Mouse (Mus musculus) myocyte (in vitro differentiated cells): ENCODE data around the gene Gpc6. TPM values are rescaled to one million over a fixed set of nuclear protein-coding genes. Genes with fewer than 3 reads are reported as not detected.
A peak's percentile ranks its signal among the peaks of the same experiment; 100 is the strongest.

Experiments
- H3K27me3 ChIP-seq: one replicate; pipeline ENCODE4 v1.6.1; 2011; ENCODE audit not compliant: control insufficient read depth, insufficient read depth, insufficient read length
- H3K36me3 ChIP-seq: one replicate; pipeline ENCODE4 v1.6.1; 2011; ENCODE audit not compliant: control insufficient read depth, insufficient read depth
- H3K4me2 ChIP-seq: one replicate; pipeline ENCODE4 v1.6.1; 2011; ENCODE audit warnings: low read depth, control low read depth
- H3K4me3 ChIP-seq: one replicate; pipeline ENCODE4 v1.5.1; 2011; ENCODE audit warnings: mild to moderate bottlenecking, control low read depth, moderate library complexity
- H3K79me2 ChIP-seq: one replicate; pipeline ENCODE4 v1.6.1; 2011; ENCODE audit not compliant: control insufficient read depth, insufficient read depth
- H3ac ChIP-seq: one replicate; pipeline ENCODE4 v1.6.1; 2011; ENCODE audit not compliant: control insufficient read depth, insufficient read length
- CEBPB ChIP-seq: IDR thresholded peaks from 2 replicates; pipeline ENCODE4 v1.6.1; 2011; ENCODE audit warnings: mild to moderate bottlenecking, moderate library complexity; ENCODE audit not compliant: poor library complexity, insufficient read depth, severe bottlenecking
- E2F4 ChIP-seq: IDR thresholded peaks from one replicate; pipeline ENCODE4 v1.6.1; 2011; ENCODE audit warnings: mild to moderate bottlenecking, control low read depth, moderate library complexity; ENCODE audit not compliant: insufficient read depth
- MAX ChIP-seq: IDR thresholded peaks from one replicate; pipeline ENCODE4 v1.6.1; 2011; ENCODE audit warnings: low read depth, mild to moderate bottlenecking, control low read depth
- MYOD1 ChIP-seq, 3 experiments: IDR thresholded peaks; one replicate each; pipeline ENCODE4 v1.6.1; 2011; ENCODE audit warnings: control low read depth in 2 of 3, low read depth in 2 of 3, mild to moderate bottlenecking in 2 of 3, moderate library complexity in 1 of 3; ENCODE audit not compliant: insufficient read length in 2 of 3, control insufficient read depth in 1 of 3
- MYOG ChIP-seq, 3 experiments: IDR thresholded peaks; one replicate each; pipeline ENCODE4 v1.6.1; 2011; ENCODE audit warnings: control low read depth in 2 of 3, low read depth in 2 of 3, mild to moderate bottlenecking in 2 of 3; ENCODE audit not compliant: insufficient read length in 2 of 3, control insufficient read depth in 1 of 3, insufficient read depth in 1 of 3
- POLR2A ChIP-seq: IDR thresholded peaks from one replicate; pipeline ENCODE4 v1.6.1; 2011; ENCODE audit warnings: low read depth, mild to moderate bottlenecking, control low read depth, moderate library complexity; ENCODE audit not compliant: insufficient read length
- POLR2AphosphoS2 ChIP-seq: IDR thresholded peaks from one replicate; pipeline ENCODE4 v1.6.1; 2011; ENCODE audit warnings: low read depth, control low read depth; ENCODE audit not compliant: insufficient read length
- REST ChIP-seq: IDR thresholded peaks from one replicate; pipeline ENCODE4 v1.6.1; 2011; ENCODE audit warnings: mild to moderate bottlenecking, control low read depth, moderate library complexity; ENCODE audit not compliant: insufficient read depth, insufficient read length
- SRF ChIP-seq: IDR thresholded peaks from one replicate; pipeline ENCODE4 v1.6.1; 2011; ENCODE audit warnings: low read depth; ENCODE audit not compliant: control insufficient read depth, insufficient read length
- TCF12 ChIP-seq: IDR thresholded peaks from one replicate; pipeline ENCODE4 v1.6.1; 2011; ENCODE audit warnings: mild to moderate bottlenecking, control low read depth; ENCODE audit not compliant: poor library complexity, insufficient read depth, severe bottlenecking
- TCF3 ChIP-seq: IDR thresholded peaks from one replicate; pipeline ENCODE4 v1.6.1; 2011; ENCODE audit warnings: low read depth, control low read depth; ENCODE audit not compliant: insufficient read length
- USF1 ChIP-seq: IDR thresholded peaks from one replicate; pipeline ENCODE4 v1.6.1; 2011; ENCODE audit warnings: low read depth, mild to moderate bottlenecking, control low read depth, moderate library complexity
- polyA plus RNA-seq: library from polyadenylated mRNA; unstranded; fragments of >200 nt; fragmentation: generic; extraction: Trizol; gene quantifications from one replicate; pipeline ENCODE4 v1.2.1, GENCODE M21; 2012; ENCODE audit warnings: missing spikeins

Gene Gpc6
- polyA plus RNA-seq, 1 experiment, result 5.0 TPM

DNA sequence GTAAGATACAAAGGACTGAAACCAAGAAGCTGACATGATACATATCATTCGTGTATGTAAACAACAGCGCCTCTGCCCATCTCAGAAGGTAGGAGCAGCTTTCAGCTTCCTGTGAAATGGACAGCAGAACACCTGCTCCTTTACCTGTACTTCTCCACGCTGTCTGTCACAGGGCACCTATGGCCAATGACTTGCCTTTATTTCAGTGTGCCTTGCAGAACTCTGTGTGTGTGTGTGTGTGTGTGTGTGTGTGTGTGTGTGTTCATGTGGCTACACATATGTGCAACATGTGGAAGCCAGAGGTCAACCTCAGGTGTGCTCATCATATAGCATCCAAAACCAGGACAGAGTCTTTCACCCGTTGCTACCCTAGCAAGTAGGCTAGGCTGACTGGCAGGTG, 911.9 kb downstream of the Gpc6 start:
- Histone ChIP-seq H3K27me3 (no peaks in the 10 kb centered on the region), H3K4me3 (no peak overlapping the region), H3K79me2 (no peaks in the 10 kb centered on the region), H3K4me2 (no peak overlapping the region), H3K36me3 (no peaks in the 10 kb centered on the region), H3ac (no peak overlapping the region)
- TF ChIP-seq TCF12 (no peak), USF1 (no peak), SRF (no peak), MAX (no peak)

DNA sequence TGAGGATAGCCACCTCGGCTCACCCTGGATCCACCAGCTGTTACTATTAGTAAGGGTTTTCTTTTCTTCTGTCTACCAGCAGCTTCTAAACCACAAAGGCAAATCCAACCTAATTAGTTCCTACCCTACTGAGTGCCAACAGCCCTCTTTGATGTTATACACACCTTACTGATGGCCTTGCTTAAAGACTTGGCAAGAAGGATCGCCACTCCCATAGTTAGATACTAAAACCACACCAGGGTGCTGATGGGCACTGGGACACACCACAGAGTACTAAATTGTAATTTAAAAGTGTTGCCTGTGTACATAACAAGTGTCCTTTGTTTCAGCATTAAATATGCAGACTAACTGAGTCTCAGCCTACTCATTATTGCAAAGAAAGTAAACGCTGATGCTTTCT, 912.6 kb downstream of the Gpc6 start:
- H3K4me3 ChIP-seq, result no peak overlapping the region
- no peaks in the 10 kb centered on the region for H3K36me3 ChIP-seq
- no peaks in the 10 kb centered on the region for H3K79me2 ChIP-seq
- TF ChIP-seq TCF12 (no peak), SRF (no peak), MYOD1 (IDR thresholded peaks at IDR 0.05; ENCODE audit: control insufficient read depth in 1 of 3, insufficient read length in 2 of 3, low read depth in 2 of 3) (no peak), CEBPB (no peak), POLR2AphosphoS2 (no peak), USF1 (no peak), TCF3 (no peak), POLR2A (no peak), E2F4 (no peak), MYOG (IDR thresholded peaks at IDR 0.05; ENCODE audit: control insufficient read depth in 1 of 3, insufficient read depth in 1 of 3, insufficient read length in 2 of 3, low read depth in 2 of 3) (no peak), REST (no peak)
- H3K27me3 ChIP-seq, result no peaks in the 10 kb centered on the region
- H3K4me2 ChIP-seq, result no peak overlapping the region
- no peak overlapping the region for H3ac ChIP-seq

DNA sequence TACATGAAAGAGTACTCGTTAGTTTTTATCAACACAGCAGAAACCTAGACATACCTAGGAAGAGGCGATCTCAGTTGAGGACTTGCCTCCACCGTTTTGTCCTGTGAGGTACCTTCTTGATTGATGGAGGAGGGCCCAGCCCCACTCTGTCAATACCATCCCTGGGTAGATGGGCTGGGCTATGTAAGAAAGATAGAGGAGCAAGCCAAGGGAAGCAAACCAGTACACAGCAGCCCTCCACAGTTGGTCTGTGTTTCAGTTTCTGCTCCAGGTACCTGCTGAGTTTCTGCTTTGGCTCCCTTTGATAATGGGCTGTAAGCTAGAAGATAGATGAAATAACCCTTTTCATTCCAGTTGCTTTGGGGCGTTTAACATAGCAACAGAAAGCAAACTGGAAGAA, 916.1 kb downstream of the Gpc6 start:
- TF ChIP-seq TCF3 (no peak), MYOG (IDR thresholded peaks at IDR 0.05; ENCODE audit: control insufficient read depth in 1 of 3, insufficient read depth in 1 of 3, insufficient read length in 2 of 3, low read depth in 2 of 3) (no peak), MAX (no peak), TCF12 (no peak), E2F4 (no peak), REST (no peak), USF1 (no peak), POLR2AphosphoS2 (no peak), SRF (no peak), MYOD1 (IDR thresholded peaks at IDR 0.05; ENCODE audit: control insufficient read depth in 1 of 3, insufficient read length in 2 of 3, low read depth in 2 of 3) (no peak), CEBPB (no peak), POLR2A (no peak)
- Histone ChIP-seq H3ac (no peak overlapping the region), H3K27me3 (no peaks in the 10 kb centered on the region), H3K79me2 (no peaks in the 10 kb centered on the region), H3K36me3 (no peaks in the 10 kb centered on the region), H3K4me3 (no peak overlapping the region), H3K4me2 (peak overlapping the region; percentile 59)

DNA sequence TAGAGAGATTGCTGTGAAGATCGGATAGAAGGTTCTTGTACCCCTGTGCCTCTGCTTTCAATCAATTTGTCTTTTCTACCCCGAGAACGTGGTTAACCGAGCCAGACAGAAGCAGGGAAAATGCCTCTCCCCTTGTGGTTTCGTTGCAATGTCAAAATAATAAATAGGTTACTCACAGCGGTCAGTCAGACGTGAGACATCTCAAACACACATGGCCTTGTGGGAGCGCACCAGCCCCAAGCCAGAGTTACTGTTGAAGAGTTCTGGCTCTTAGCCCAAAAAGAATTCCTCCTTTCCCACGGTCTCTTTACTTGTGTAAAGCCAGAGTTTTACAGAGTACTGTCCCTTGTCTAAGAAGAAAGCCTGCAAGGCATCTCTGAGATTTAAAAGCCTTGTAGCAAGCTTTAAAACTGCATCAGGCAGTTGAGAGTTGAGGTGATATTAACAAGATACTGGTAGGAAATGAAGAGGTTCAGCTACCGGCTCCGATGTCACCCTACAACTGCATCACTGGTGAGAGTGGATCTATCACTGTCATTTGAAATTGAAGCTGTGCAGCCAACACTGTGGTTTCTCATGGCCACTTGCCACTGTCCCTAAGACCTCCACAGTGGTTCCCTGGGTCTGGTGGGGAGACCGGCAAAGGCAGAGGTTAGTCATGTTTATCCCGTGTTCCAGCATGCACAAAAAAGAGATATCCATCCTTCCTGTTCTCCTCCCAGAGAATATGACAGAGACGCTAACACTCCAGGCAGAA, 916.9 kb downstream of the Gpc6 start:
- Histone ChIP-seq H3K36me3 (no peaks in the 10 kb centered on the region), H3K27me3 (no peaks in the 10 kb centered on the region), H3ac (no peak overlapping the region), H3K4me3 (no peak overlapping the region), H3K79me2 (no peaks in the 10 kb centered on the region), H3K4me2 (peak overlapping the region; percentile 59)
- TF ChIP-seq SRF (no peak), REST (no peak), E2F4 (no peak), MYOG (IDR thresholded peaks at IDR 0.05; ENCODE audit: control insufficient read depth in 1 of 3, insufficient read depth in 1 of 3, insufficient read length in 2 of 3, low read depth in 2 of 3) (no peak), CEBPB (no peak; the same call in 1 of the 2 replicates), POLR2AphosphoS2 (no peak), TCF3 (no peak), TCF12 (no peak), MYOD1 (IDR thresholded peaks at IDR 0.05; ENCODE audit: control insufficient read depth in 1 of 3, insufficient read length in 2 of 3, low read depth in 2 of 3) (no peak), USF1 (no peak), MAX (no peak), POLR2A (no peak)
